Mouse (Mus musculus) Muller cell, postnatal 12 days (primary cell): ENCODE measurements around the gene Gm10772.
"Not testable (repeated sequence)": the region's sequence is repeated elsewhere in the genome, so short reads cannot be mapped to it uniquely, and the experiment has no call there.

Experiments
- DNase-seq: peaks from one replicate; pipeline ENCODE4 v3.0.0-alpha.2; 2015; ENCODE audit errors: inconsistent ontology term

Gm10772 gene

GRCm38 (mm10) chr13:66227473-66227872 is at the start of gene Gm10772:
Gene Gm10772, minus strand, starts transcription at chr13:66227573.
- not testable (repeated sequence) for DNase-seq

- not testable (repeated sequence) for DNase-seq
Observed at GRCm38 (mm10) chr13:66263914-66264313, 36.5 kb upstream of the Gm10772 start.

- DNase-seq, result not testable (repeated sequence)
Observed at GRCm38 (mm10) chr13:66263141-66263540, 35.8 kb upstream of the Gm10772 start.

- no peak for DNase-seq
Observed at GRCm38 (mm10) chr13:66214349-66214748, 13.0 kb downstream of the Gm10772 start.

GRCm38 (mm10) chr13:66213811-66214210 is 13.6 kb downstream of the Gm10772 start:
- not testable (repeated sequence) for DNase-seq

GRCm38 (mm10) chr13:66179172-66179571 is 48.2 kb downstream of the Gm10772 start:
- DNase-seq, result not testable (repeated sequence)
